Mouse (Mus musculus) liver, embryonic 14.5 days (tissue): Measurements from ENCODE around the gene Myh7b.

Experiments
- CTCF ChIP-seq: IDR thresholded peaks from 2 replicates; pipeline ENCODE4 v1.5.1; 2016; ENCODE audit warnings: antibody characterized with exemption, low read depth, control low read depth
- EP300 ChIP-seq: IDR thresholded peaks from 2 replicates; pipeline ENCODE4 v1.6.1; 2016; ENCODE audit warnings: antibody characterized with exemption, low read depth

DNA sequence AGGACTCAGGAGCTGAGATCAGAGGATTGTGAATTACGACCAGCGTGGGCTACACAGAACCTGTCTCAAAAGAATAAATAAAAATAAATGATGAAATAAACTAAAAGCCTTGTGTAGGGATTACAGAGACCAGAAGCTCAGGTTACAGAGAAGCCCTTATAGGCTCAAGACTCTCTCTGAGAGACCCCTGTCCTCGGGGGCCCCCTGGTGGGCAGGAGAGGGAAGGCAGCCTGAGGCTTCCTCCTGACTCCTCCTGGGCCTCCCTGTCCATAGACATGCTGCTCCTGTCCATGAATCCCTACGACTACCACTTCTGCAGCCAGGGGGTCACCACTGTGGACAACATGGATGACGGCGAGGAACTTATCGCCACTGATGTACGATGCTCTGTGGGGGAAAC is 8.8 kb downstream of the Myh7b start:
- TF ChIP-seq CTCF (peak; percentile 98), EP300 (no peak)
